12 mouse cellular contexts compared by ENCODE assay signal in the genomic region with DNA sequence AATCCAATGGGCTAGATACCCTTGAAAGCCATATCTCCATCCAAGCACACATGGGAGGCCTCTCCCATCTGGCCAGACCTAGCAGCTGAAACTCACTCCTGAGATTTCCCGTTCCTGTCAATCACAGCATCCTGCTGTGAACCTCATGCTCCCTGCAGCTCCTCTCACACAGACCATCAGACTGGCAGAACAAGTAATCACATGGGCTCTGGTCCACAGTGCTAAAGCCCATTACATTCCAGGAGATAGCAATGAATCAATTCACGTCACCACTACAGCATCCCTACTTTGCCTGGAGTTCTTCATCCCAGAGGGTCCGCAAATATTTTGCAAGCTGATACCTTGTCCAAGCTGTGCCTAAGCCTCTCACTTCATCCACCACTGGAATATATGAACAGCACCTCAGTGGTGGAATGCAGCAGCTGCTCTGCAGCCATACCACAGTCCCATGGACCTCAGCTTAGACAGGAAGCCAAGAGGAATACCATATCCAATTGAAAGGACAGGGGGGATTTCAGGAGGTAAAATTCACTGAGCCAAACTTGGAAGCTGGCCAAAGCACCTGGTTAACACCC.
"Had no signal": no experiment of that assay in that cellular context is flagged by ENCODE, and none has a peak within 500 bp of the region (broad histone marks: within the 10 kb centered on the region; RNA-seq: fewer than 3 reads in every experiment).

No protein-coding gene starts in this region.

- H3K9me3 ChIP-seq: intestine, embryonic 15.5 days; neural tube, embryonic 13.5 days had no signal

- H3K27me3 ChIP-seq: intestine, embryonic 15.5 days; neural tube, embryonic 13.5 days had no signal

- H3K4me3 ChIP-seq: intestine, embryonic 15.5 days; layer of hippocampus, adult 2 months; neural tube, embryonic 13.5 days had no signal

- H3K4me2 ChIP-seq: intestine, embryonic 15.5 days; midbrain, embryonic 11.5 days; neural tube, embryonic 13.5 days had no signal

- H3K27ac ChIP-seq: intestine, embryonic 15.5 days; layer of hippocampus, adult 2 months; liver, embryonic 14.5 days; neural tube, embryonic 13.5 days had no signal

- H3K9ac ChIP-seq: intestine, embryonic 15.5 days; liver, embryonic 14.5 days; neural tube, embryonic 13.5 days had no signal

- ATAC-seq: intestine, embryonic 15.5 days; midbrain, embryonic 16.5 days had no signal

- DNase-seq: kidney, adult 18-20 months; kidney, postnatal 25 days; lung, adult 18-20 months; right cerebral cortex, postnatal 25 days; thymus, adult 18-20 months; thymus, postnatal 14 days had no signal

- H3K36me3 ChIP-seq: intestine, embryonic 15.5 days; neural tube, embryonic 13.5 days had no signal

- H3K4me1 ChIP-seq: intestine, embryonic 15.5 days; neural tube, embryonic 13.5 days had no signal
